Mouse (Mus musculus): ENCODE results near the gene Spem2. TPM values are rescaled to one million over a fixed set of nuclear protein-coding genes. Genes with fewer than 3 reads are reported as not detected.

The Spem2 gene
- polyA plus RNA-seq, 1 experiment = not detected

DNA sequence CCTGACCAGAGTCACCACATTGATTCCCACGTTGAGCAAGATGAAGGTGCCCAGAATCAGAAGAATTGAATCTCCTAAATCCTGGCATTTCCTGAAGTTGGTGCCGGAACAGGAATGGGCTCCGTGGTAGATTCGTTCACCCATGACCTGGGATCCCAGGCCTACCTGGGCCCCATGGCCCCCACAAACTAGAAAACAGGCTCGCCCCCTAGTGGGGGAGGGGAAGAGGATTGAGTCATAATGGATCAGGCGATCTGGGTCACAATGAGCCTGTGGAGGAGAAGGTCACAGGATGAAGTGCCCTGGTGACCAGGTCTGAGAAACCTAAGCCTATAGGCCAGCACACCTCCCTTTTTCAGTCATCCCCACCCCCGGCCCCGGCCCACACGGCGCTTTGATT lies 3.1 kb downstream of the Spem2 start, which contains the start of gene Gm39566:
Gene Gm39566, minus strand, starts transcription at position 144 of the 400 bp plus-strand sequence.
- Histone ChIP-seq H3K4me3 (ENCODE audit: low read depth, low read length) (no peak within 1 kb of the TSS), H3K27ac (ENCODE audit: insufficient read depth, low read length) (no peak within 1 kb of the TSS), H3K27me3 (ENCODE audit: control insufficient read depth, insufficient read depth, low read length, poor library complexity, severe bottlenecking) (no peaks in the 10 kb centered on the region), H3K9me3 (replicated peaks; ENCODE audit: control insufficient read depth, insufficient read depth, low read length, poor library complexity, severe bottlenecking) (no peaks in the 10 kb centered on the region), H3K9ac (ENCODE audit: low read depth, poor library complexity, severe bottlenecking) (no peak within 1 kb of the TSS), H3K36me3 (ENCODE audit: control insufficient read depth, insufficient read depth, low read length, poor library complexity, severe bottlenecking) (no peaks in the 10 kb centered on the region), H3K4me1 (ENCODE audit: control insufficient read depth, insufficient read depth, low read length) (no peaks in the 10 kb centered on the region)
- TF ChIP-seq POLR2A (IDR thresholded peaks at IDR 0.05; ENCODE audit: insufficient read depth, low read length) (no peak), CTCF (IDR thresholded peaks at IDR 0.05; ENCODE audit: low read depth, low read length) (peak; percentile 41), EP300 (IDR thresholded peaks at IDR 0.05; ENCODE audit: insufficient read depth, low read depth, low read length) (no peak)

DNA sequence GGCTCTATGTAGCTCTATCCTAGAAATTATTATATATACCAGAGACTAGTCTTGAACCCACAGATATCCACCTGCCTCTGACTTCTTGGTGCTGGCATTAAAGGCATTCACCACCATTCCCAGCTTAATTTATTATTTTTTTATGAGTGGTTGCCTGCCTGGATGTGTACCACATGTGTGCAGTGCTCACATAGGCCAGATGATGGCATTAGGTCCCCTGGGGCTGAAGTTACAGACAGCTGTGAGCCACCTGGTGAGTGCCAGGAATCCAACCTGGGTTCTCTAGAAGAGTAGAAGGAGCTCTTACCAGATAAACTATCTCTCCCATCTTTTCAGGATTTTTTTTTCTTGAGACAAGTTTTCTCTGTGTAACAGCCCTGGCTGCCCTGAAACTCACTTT lies 8.0 kb downstream of the Spem2 start:
- Histone ChIP-seq H3K9me3 (replicated peaks; ENCODE audit: control insufficient read depth, insufficient read depth, low read length, poor library complexity, severe bottlenecking) (no peaks in the 10 kb centered on the region), H3K4me3 (ENCODE audit: low read depth, low read length) (no peak overlapping the region), H3K27me3 (ENCODE audit: control insufficient read depth, insufficient read depth, low read length, poor library complexity, severe bottlenecking) (no peaks in the 10 kb centered on the region), H3K9ac (ENCODE audit: low read depth, poor library complexity, severe bottlenecking) (no peak overlapping the region), H3K36me3 (ENCODE audit: control insufficient read depth, insufficient read depth, low read length, poor library complexity, severe bottlenecking) (no peaks in the 10 kb centered on the region), H3K27ac (ENCODE audit: insufficient read depth, low read length) (no peak overlapping the region), H3K4me1 (ENCODE audit: control insufficient read depth, insufficient read depth, low read length) (no peaks in the 10 kb centered on the region)
- TF ChIP-seq POLR2A (IDR thresholded peaks at IDR 0.05; ENCODE audit: insufficient read depth, low read length) (no peak), CTCF (IDR thresholded peaks at IDR 0.05; ENCODE audit: low read depth, low read length) (no peak), EP300 (IDR thresholded peaks at IDR 0.05; ENCODE audit: insufficient read depth, low read depth, low read length) (no peak)

DNA sequence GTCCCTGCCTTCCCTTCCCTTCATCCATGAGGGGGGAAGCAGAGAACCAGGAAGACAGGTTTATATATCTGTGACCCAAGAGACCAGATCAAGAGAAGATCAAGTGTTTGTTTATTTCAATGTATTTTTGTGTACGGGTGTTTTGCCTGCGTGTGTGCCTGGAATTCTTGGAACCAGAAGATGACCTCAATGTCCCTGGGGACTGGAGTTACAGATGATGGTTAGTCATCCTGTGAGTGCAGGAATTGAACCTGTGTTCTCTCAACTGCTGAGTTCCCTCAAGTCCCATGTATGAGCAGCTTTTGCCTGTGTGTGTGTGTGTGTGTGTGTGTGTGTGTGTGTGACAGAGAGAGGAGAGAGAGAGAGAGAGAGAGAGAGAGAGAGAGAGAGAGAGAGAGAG lies 10.6 kb downstream of the Spem2 start:
- no peaks in the 10 kb centered on the region for H3K36me3 ChIP-seq (ENCODE audit: control insufficient read depth, insufficient read depth, low read length, poor library complexity, severe bottlenecking)
- TF ChIP-seq POLR2A (IDR thresholded peaks at IDR 0.05; ENCODE audit: insufficient read depth, low read length) (no peak), CTCF (IDR thresholded peaks at IDR 0.05; ENCODE audit: low read depth, low read length) (no peak), EP300 (IDR thresholded peaks at IDR 0.05; ENCODE audit: insufficient read depth, low read depth, low read length) (no peak)
- H3K27ac ChIP-seq (ENCODE audit: insufficient read depth, low read length) = no peak overlapping the region
- no peak overlapping the region for H3K9ac ChIP-seq (ENCODE audit: low read depth, poor library complexity, severe bottlenecking)
- no peaks in the 10 kb centered on the region for H3K27me3 ChIP-seq (ENCODE audit: control insufficient read depth, insufficient read depth, low read length, poor library complexity, severe bottlenecking)
- no peaks in the 10 kb centered on the region for H3K9me3 ChIP-seq (replicated peaks; ENCODE audit: control insufficient read depth, insufficient read depth, low read length, poor library complexity, severe bottlenecking)
- H3K4me3 ChIP-seq (ENCODE audit: low read depth, low read length) = no peak overlapping the region
- no peaks in the 10 kb centered on the region for H3K4me1 ChIP-seq (ENCODE audit: control insufficient read depth, insufficient read depth, low read length)

DNA sequence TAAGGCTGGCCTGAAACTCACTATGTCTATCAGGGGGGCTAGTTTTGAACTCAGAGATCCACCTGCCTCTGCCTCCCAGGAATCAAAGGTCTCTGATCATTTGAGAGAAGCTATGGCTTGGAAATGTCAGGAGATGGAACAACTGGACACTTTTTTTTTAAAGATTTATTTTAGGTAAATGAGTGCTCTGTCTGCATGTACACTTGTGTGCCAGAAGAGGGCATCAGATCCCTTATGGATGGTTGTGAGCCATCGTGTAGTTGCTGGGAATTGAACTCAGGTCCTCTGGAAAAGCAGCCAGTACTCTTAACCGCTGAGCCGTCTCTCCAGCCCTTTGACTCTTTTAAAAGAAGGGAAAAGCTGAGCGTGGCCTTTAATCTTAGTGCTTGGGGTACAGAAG lies 11.9 kb downstream of the Spem2 start:
- Histone ChIP-seq H3K9ac (ENCODE audit: low read depth, poor library complexity, severe bottlenecking) (no peak overlapping the region), H3K4me3 (ENCODE audit: low read depth, low read length) (no peak overlapping the region), H3K27ac (ENCODE audit: insufficient read depth, low read length) (no peak overlapping the region), H3K4me1 (ENCODE audit: control insufficient read depth, insufficient read depth, low read length) (no peaks in the 10 kb centered on the region), H3K9me3 (replicated peaks; ENCODE audit: control insufficient read depth, insufficient read depth, low read length, poor library complexity, severe bottlenecking) (no peaks in the 10 kb centered on the region), H3K36me3 (ENCODE audit: control insufficient read depth, insufficient read depth, low read length, poor library complexity, severe bottlenecking) (no peaks in the 10 kb centered on the region), H3K27me3 (ENCODE audit: control insufficient read depth, insufficient read depth, low read length, poor library complexity, severe bottlenecking) (peaks cover 11% of the 10 kb centered on the region)
- TF ChIP-seq CTCF (IDR thresholded peaks at IDR 0.05; ENCODE audit: low read depth, low read length) (no peak), EP300 (IDR thresholded peaks at IDR 0.05; ENCODE audit: insufficient read depth, low read depth, low read length) (no peak), POLR2A (IDR thresholded peaks at IDR 0.05; ENCODE audit: insufficient read depth, low read length) (no peak)

- Histone ChIP-seq H3K27ac (ENCODE audit: insufficient read depth, low read length) (peak within 1 kb of the TSS; percentile 9; the same call in 1 of the 2 replicates), H3K27me3 (ENCODE audit: control insufficient read depth, insufficient read depth, low read length, poor library complexity, severe bottlenecking) (peaks cover 12% of the 10 kb centered on the region), H3K4me3 (ENCODE audit: low read depth, low read length) (peak within 1 kb of the TSS; percentile 76), H3K4me1 (ENCODE audit: control insufficient read depth, insufficient read depth, low read length) (no peaks in the 10 kb centered on the region), H3K9me3 (replicated peaks; ENCODE audit: control insufficient read depth, insufficient read depth, low read length, poor library complexity, severe bottlenecking) (no peaks in the 10 kb centered on the region), H3K9ac (ENCODE audit: low read depth, poor library complexity, severe bottlenecking) (peak within 1 kb of the TSS; percentile 90), H3K36me3 (ENCODE audit: control insufficient read depth, insufficient read depth, low read length, poor library complexity, severe bottlenecking) (no peaks in the 10 kb centered on the region)
- TF ChIP-seq POLR2A (IDR thresholded peaks at IDR 0.05; ENCODE audit: insufficient read depth, low read length) (peak; percentile 28), EP300 (IDR thresholded peaks at IDR 0.05; ENCODE audit: insufficient read depth, low read depth, low read length) (no peak)
These were observed 13.0 kb downstream of the Spem2 start, which contains the start of gene Tmem102 for GRCm38 (mm10) chr11:69804972-69805909. Gene Tmem102 (minus strand): TSS chr11:69805624.

DNA sequence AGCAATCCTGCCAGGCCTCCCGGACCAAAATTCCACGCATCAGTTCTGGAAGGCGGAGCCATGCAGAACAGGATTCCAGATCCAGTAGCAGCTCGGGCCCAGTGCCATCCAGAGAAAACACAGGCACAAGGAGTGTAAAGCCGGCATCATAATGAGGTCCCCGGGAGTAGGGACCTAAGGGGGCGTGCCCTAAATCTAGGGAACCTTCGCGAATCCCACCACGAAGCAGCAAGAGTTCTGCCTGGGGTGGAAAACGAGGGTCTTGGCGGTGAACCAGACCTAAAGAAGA lies 13.7 kb downstream of the Spem2 start:
- Histone ChIP-seq H3K9me3 (replicated peaks; ENCODE audit: control insufficient read depth, insufficient read depth, low read length, poor library complexity, severe bottlenecking) (no peaks in the 10 kb centered on the region), H3K27ac (ENCODE audit: insufficient read depth, low read length) (no peak overlapping the region), H3K27me3 (ENCODE audit: control insufficient read depth, insufficient read depth, low read length, poor library complexity, severe bottlenecking) (peaks cover 12% of the 10 kb centered on the region), H3K36me3 (ENCODE audit: control insufficient read depth, insufficient read depth, low read length, poor library complexity, severe bottlenecking) (no peaks in the 10 kb centered on the region), H3K4me1 (ENCODE audit: control insufficient read depth, insufficient read depth, low read length) (no peaks in the 10 kb centered on the region), H3K9ac (ENCODE audit: low read depth, poor library complexity, severe bottlenecking) (peak overlapping the region; percentile 90), H3K4me3 (ENCODE audit: low read depth, low read length) (peak overlapping the region; percentile 76)
- TF ChIP-seq CTCF (IDR thresholded peaks at IDR 0.05; ENCODE audit: low read depth, low read length) = no peak
- TF ChIP-seq POLR2A (IDR thresholded peaks at IDR 0.05; ENCODE audit: insufficient read depth, low read length) = no peak
- no peak for TF ChIP-seq EP300 (IDR thresholded peaks at IDR 0.05; ENCODE audit: insufficient read depth, low read depth, low read length)
